Mouse (Mus musculus): ENCODE data around the gene Mga. TPM values are rescaled to one million over a fixed set of nuclear protein-coding genes. Genes with fewer than 3 reads are reported as not detected.

Mga gene
- total RNA-seq (2017): 106 and 110 TPM in 2 replicates

- ATAC-seq (ENCODE audit: extremely low read depth, insufficient number of reproducible peaks, low FRiP score, poor library complexity, severe bottlenecking): peak; percentile 87
These were observed at the start of gene Mga for GRCm38 (mm10) chr2:119897090-119897732. TSS of gene Mga (plus strand) at chr2:119897228.

- no peak for ATAC-seq (ENCODE audit: extremely low read depth, insufficient number of reproducible peaks, low FRiP score, poor library complexity, severe bottlenecking)
These were observed 43.2 kb upstream of the Mga start for GRCm38 (mm10) chr2:119853811-119854210.

- no peak for ATAC-seq (ENCODE audit: extremely low read depth, insufficient number of reproducible peaks, low FRiP score, poor library complexity, severe bottlenecking)
These were observed 41.6 kb upstream of the Mga start for GRCm38 (mm10) chr2:119855310-119855850.

GRCm38 (mm10) chr2:119857341-119857740 lies 39.7 kb upstream of the Mga start:
- ATAC-seq (ENCODE audit: extremely low read depth, insufficient number of reproducible peaks, low FRiP score, poor library complexity, severe bottlenecking): no peak

GRCm38 (mm10) chr2:119864484-119864883 lies 32.5 kb upstream of the Mga start:
- no peak for ATAC-seq (ENCODE audit: extremely low read depth, insufficient number of reproducible peaks, low FRiP score, poor library complexity, severe bottlenecking)

GRCm38 (mm10) chr2:119872371-119873104 lies 24.5 kb upstream of the Mga start:
- ATAC-seq (ENCODE audit: extremely low read depth, insufficient number of reproducible peaks, low FRiP score, poor library complexity, severe bottlenecking): peak; percentile 43

GRCm38 (mm10) chr2:119873105-119873464 lies 23.9 kb upstream of the Mga start:
- ATAC-seq (ENCODE audit: extremely low read depth, insufficient number of reproducible peaks, low FRiP score, poor library complexity, severe bottlenecking): peak; percentile 50

- no peak for ATAC-seq (ENCODE audit: extremely low read depth, insufficient number of reproducible peaks, low FRiP score, poor library complexity, severe bottlenecking)
These were observed 21.0 kb upstream of the Mga start for GRCm38 (mm10) chr2:119875981-119876380.

GRCm38 (mm10) chr2:119887201-119887600 lies 9.8 kb upstream of the Mga start:
- ATAC-seq (ENCODE audit: extremely low read depth, insufficient number of reproducible peaks, low FRiP score, poor library complexity, severe bottlenecking): no peak

GRCm38 (mm10) chr2:119896553-119897089 lies 407 bp upstream of the Mga start:
- no peak for ATAC-seq (ENCODE audit: extremely low read depth, insufficient number of reproducible peaks, low FRiP score, poor library complexity, severe bottlenecking)

GRCm38 (mm10) chr2:119898141-119898594 lies 1.1 kb downstream of the Mga start:
- ATAC-seq (ENCODE audit: extremely low read depth, insufficient number of reproducible peaks, low FRiP score, poor library complexity, severe bottlenecking): peak; percentile 38; the same call in 1 of the 2 replicates

- ATAC-seq (ENCODE audit: extremely low read depth, insufficient number of reproducible peaks, low FRiP score, poor library complexity, severe bottlenecking): no peak
These were observed 19.0 kb downstream of the Mga start for GRCm38 (mm10) chr2:119916007-119916406.

- ATAC-seq (ENCODE audit: extremely low read depth, insufficient number of reproducible peaks, low FRiP score, poor library complexity, severe bottlenecking): no peak
These were observed 20.8 kb downstream of the Mga start for GRCm38 (mm10) chr2:119917631-119918369.

GRCm38 (mm10) chr2:119970571-119970970 lies 73.5 kb downstream of the Mga start:
- ATAC-seq (ENCODE audit: extremely low read depth, insufficient number of reproducible peaks, low FRiP score, poor library complexity, severe bottlenecking): peak; percentile 37; the same call in 1 of the 2 replicates

- ATAC-seq (ENCODE audit: extremely low read depth, insufficient number of reproducible peaks, low FRiP score, poor library complexity, severe bottlenecking): no peak
These were observed 74.3 kb downstream of the Mga start for GRCm38 (mm10) chr2:119971316-119971715.

GRCm38 (mm10) chr2:119971837-119972536 lies 75.0 kb downstream of the Mga start:
- ATAC-seq (ENCODE audit: extremely low read depth, insufficient number of reproducible peaks, low FRiP score, poor library complexity, severe bottlenecking): peak; percentile 97

- no peak for ATAC-seq (ENCODE audit: extremely low read depth, insufficient number of reproducible peaks, low FRiP score, poor library complexity, severe bottlenecking)
These were observed 75.5 kb downstream of the Mga start, which contains the start of gene Mapkbp1 for GRCm38 (mm10) chr2:119972537-119972879. TSS of gene Mapkbp1 (plus strand) at chr2:119972699.

- ATAC-seq (ENCODE audit: extremely low read depth, insufficient number of reproducible peaks, low FRiP score, poor library complexity, severe bottlenecking): no peak
These were observed 83.4 kb downstream of the Mga start for GRCm38 (mm10) chr2:119980343-119980986.

All from neutrophil, adult 5-6 weeks (primary cell).